ENCODE assay signal across 22 mouse cellular contexts in the genomic region with DNA sequence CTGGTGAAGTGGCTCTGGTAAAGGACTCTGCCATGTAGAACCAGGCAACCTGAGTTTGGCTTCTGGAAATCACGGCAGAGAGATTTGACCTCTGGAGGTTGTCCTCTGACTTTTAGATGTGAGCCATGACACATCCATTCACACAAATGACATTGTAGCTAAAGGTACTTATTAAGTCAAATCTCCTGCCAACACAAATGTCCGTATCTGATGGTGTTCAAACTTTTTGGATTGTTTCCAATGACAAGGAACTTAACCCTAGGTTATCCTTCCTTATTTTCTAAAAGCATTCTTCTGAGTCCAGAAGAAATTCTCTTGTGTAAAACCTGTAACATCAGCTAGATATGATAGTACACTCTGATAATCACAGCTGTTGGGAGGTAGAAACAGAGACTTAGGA. TPM values are rescaled to one million over a fixed set of nuclear protein-coding genes. Genes with fewer than 3 reads are reported as not detected.
DNase-seq lines count a peak whose midpoint lies in the region; ATAC-seq and TF ChIP-seq lines count a peak whose summit lies in the region.
"Had no signal": no experiment of that assay in that cellular context is flagged by ENCODE, and none has a peak within 500 bp of the region (broad histone marks: within the 10 kb centered on the region; RNA-seq: fewer than 3 reads in every experiment).

No protein-coding gene starts in this region.

- TF ChIP-seq CTCF in left cerebral cortex, adult 2 months (IDR thresholded peaks at IDR 0.05): no peak
- TF ChIP-seq CTCF in MEL (IDR thresholded peaks at IDR 0.05 in 2 of 3, conservative IDR thresholded peaks at IDR 0.05 in 1 of 3; ENCODE audit: control insufficient read depth in 1 of 3, insufficient read depth in 1 of 3, low read depth in 2 of 3, low read length in 3 of 3, poor library complexity in 1 of 3, severe bottlenecking in 1 of 3): no peak
- TF ChIP-seq CTCF in cortical plate, adult 2 months (IDR thresholded peaks at IDR 0.05; ENCODE audit: extremely low read depth, insufficient read depth, low read length): no peak
- no peak for TF ChIP-seq CTCF in small intestine, adult 2 months (IDR thresholded peaks at IDR 0.05; ENCODE audit: extremely low read depth, insufficient read length, insufficient replicate concordance, low read depth, low read length)

- no peaks in the 10 kb centered on the region for H3K27me3 ChIP-seq in MEL (ENCODE audit: control insufficient read depth in 1 of 2, insufficient read depth in 2 of 2, low read length in 2 of 2)
- H3K27me3 ChIP-seq in small intestine, adult 2 months (ENCODE audit: control insufficient read depth, insufficient read depth, low read length): no peaks in the 10 kb centered on the region
- H3K27me3 ChIP-seq in hindbrain, embryonic 12.5 days: no peaks in the 10 kb centered on the region
- no peaks in the 10 kb centered on the region for H3K27me3 ChIP-seq in limb, embryonic 10.5 days (ENCODE audit: low read depth, poor library complexity, severe bottlenecking)
- H3K27me3 ChIP-seq: CH12.LX, Patski had no signal

- WGBS in small intestine, adult 2 months: 22% methylated on average over 2 of the region's 2 CpGs
- 91% methylated on average over 2 of the region's 2 CpGs for WGBS in hindbrain, embryonic 12.5 days
- WGBS in limb, embryonic 10.5 days: 94% methylated on average over 2 of the region's 2 CpGs

- no peaks in the 10 kb centered on the region for H3K79me2 ChIP-seq in MEL (ENCODE audit: control insufficient read depth, insufficient read depth, low read length, poor library complexity)

- DNase-seq in left cerebral cortex, adult 2 months (ENCODE audit: extremely low spot score in 1 of 2, low spot score in 2 of 2): no peak
- no peak for DNase-seq in left cerebral cortex, postnatal 14 days (ENCODE audit: low spot score in 2 of 2)
- peak; percentile 70 for DNase-seq in MEL (ENCODE audit: low read depth, low spot score)
- DNase-seq in limb, embryonic 10.5 days (ENCODE audit: low spot score): no peak
- no peak for DNase-seq in thymus, postnatal 14 days
- DNase-seq: adrenal gland, adult 2 months; adrenal gland, adult 8-10 months; adrenal gland, postnatal 10 days; adrenal gland, postnatal 14 days; adrenal gland, postnatal 25 days; adrenal gland, postnatal 36 days; B cell, adult 2 months; cerebellum, adult 11 months; cerebellum, adult 11-12 months; cerebellum, adult 18-20 months had no signal

- H3K4me2 ChIP-seq in hindbrain, embryonic 12.5 days (replicated peaks): no peak overlapping the region

- no peak for TF ChIP-seq RAD21 in MEL (IDR thresholded peaks at IDR 0.05; ENCODE audit: low read depth, low read length)

- no peak overlapping the region for H3K4me3 ChIP-seq in left cerebral cortex, adult 2 months
- no peak overlapping the region for H3K4me3 ChIP-seq in MEL (ENCODE audit: control insufficient read depth in 1 of 2, insufficient read depth in 1 of 2, low read depth in 2 of 2, low read length in 2 of 2)
- no peak overlapping the region for H3K4me3 ChIP-seq in cortical plate, adult 2 months (ENCODE audit: insufficient read depth, low read length)
- no peak overlapping the region for H3K4me3 ChIP-seq in small intestine, adult 2 months (ENCODE audit: low read depth, low read length)
- no peak overlapping the region for H3K4me3 ChIP-seq in hindbrain, embryonic 12.5 days
- H3K4me3 ChIP-seq in limb, embryonic 10.5 days: no peak overlapping the region

- no peak for ATAC-seq in hindbrain, embryonic 12.5 days (ENCODE audit: low FRiP score)
- ATAC-seq: activated CD4-positive, CD25-positive, alpha-beta regulatory T cell, adult 4 months; CD4-positive, CD25-positive, alpha-beta regulatory T cell, adult 4 months; Patski had no signal

- H3K9me3 ChIP-seq in MEL (replicated peaks; ENCODE audit: insufficient read depth, low read length): no peaks in the 10 kb centered on the region
- H3K9me3 ChIP-seq in hindbrain, embryonic 12.5 days (replicated peaks): no peaks in the 10 kb centered on the region; the same call in 1 of the 2 replicates
- no peaks in the 10 kb centered on the region; the same call in 1 of the 2 replicates for H3K9me3 ChIP-seq in limb, embryonic 10.5 days (replicated peaks)

- H3K27ac ChIP-seq in left cerebral cortex, adult 2 months: peak overlapping the region; percentile 48; the same call in 1 of the 2 replicates
- peak overlapping the region; percentile 66 for H3K27ac ChIP-seq in MEL (ENCODE audit: control insufficient read depth, low read depth, low read length)
- H3K27ac ChIP-seq in cortical plate, adult 2 months (ENCODE audit: insufficient read depth, low read length): peak overlapping the region; percentile 58; the same call in 1 of the 2 replicates
- 0 out of 2 replicates have a peak overlapping the region, but pooled peaks have one; percentile 45 for H3K27ac ChIP-seq in small intestine, adult 2 months (ENCODE audit: insufficient read depth, low read depth, low read length)
- no peak overlapping the region for H3K27ac ChIP-seq in hindbrain, embryonic 12.5 days
- no peak overlapping the region for H3K27ac ChIP-seq in limb, embryonic 10.5 days

- no peak for TF ChIP-seq POLR2A in MEL (IDR thresholded peaks at IDR 0.05; ENCODE audit: control insufficient read depth in 1 of 2, insufficient read depth in 1 of 2, low read depth in 1 of 2, low read length in 2 of 2, poor library complexity in 1 of 2)
- TF ChIP-seq POLR2A in cortical plate, adult 2 months (IDR thresholded peaks at IDR 0.05; ENCODE audit: extremely low read depth, insufficient read depth, low read length): no peak
- no peak for TF ChIP-seq POLR2A in small intestine, adult 2 months (IDR thresholded peaks at IDR 0.05; ENCODE audit: low read depth, low read length)

- intact Hi-C loops in left cerebral cortex, adult 2 months (cut with DNase I): no loop called here
- intact Hi-C loops in left cerebral cortex, postnatal 14 days (cut with DNase I): no loop called here

- H3K36me3 ChIP-seq in MEL (ENCODE audit: control insufficient read depth in 1 of 2, insufficient read depth in 2 of 2, low read length in 2 of 2): peaks cover 0 to 44% of the 10 kb centered on the region in 2 experiments; a peak in 2 of 4 replicates
- peaks cover 14% of the 10 kb centered on the region for H3K36me3 ChIP-seq in small intestine, adult 2 months (ENCODE audit: control insufficient read depth, insufficient read depth, low read length)
- peaks cover 13% of the 10 kb centered on the region; the same call in 1 of the 2 replicates for H3K36me3 ChIP-seq in hindbrain, embryonic 12.5 days
- H3K36me3 ChIP-seq in limb, embryonic 10.5 days: peaks cover 22% of the 10 kb centered on the region

- no peak overlapping the region for H3K9ac ChIP-seq in MEL (ENCODE audit: control insufficient read depth, low read depth, low read length, poor library complexity, severe bottlenecking)
- no peak overlapping the region for H3K9ac ChIP-seq in hindbrain, embryonic 12.5 days

- H3K4me1 ChIP-seq in MEL (ENCODE audit: control insufficient read depth in 1 of 2, insufficient read depth in 2 of 2, low read length in 2 of 2): peaks cover 22 to 28% of the 10 kb centered on the region in 2 experiments
- H3K4me1 ChIP-seq in cortical plate, adult 2 months (ENCODE audit: control insufficient read depth, insufficient read depth, low read length): no peaks in the 10 kb centered on the region; the same call in 1 of the 2 replicates
- H3K4me1 ChIP-seq in small intestine, adult 2 months (ENCODE audit: control insufficient read depth, insufficient read depth, insufficient read length, low read length): peaks cover 19% of the 10 kb centered on the region
- peaks cover 3% of the 10 kb centered on the region; the same call in 1 of the 2 replicates for H3K4me1 ChIP-seq in hindbrain, embryonic 12.5 days
- no peaks in the 10 kb centered on the region for H3K4me1 ChIP-seq in limb, embryonic 10.5 days

- peak; percentile 67 to 73 for TF ChIP-seq EP300 in MEL (IDR thresholded peaks at IDR 0.05; ENCODE audit: low read depth in 1 of 2, low read length in 2 of 2)

TF ChIP-seq in MEL, 35 proteins besides CTCF, POLR2A, EP300 and RAD21:
- TF ChIP-seq ETS1 (IDR thresholded peaks at IDR 0.05; ENCODE audit: low read depth, low read length) (peak; percentile 77), MYC (IDR thresholded peaks at IDR 0.05; ENCODE audit: low read depth, low read length) (0 out of 2 replicates have a peak, but pooled peaks have one; percentile 42), GATA1 (IDR thresholded peaks at IDR 0.05; ENCODE audit: low read depth, low read length) (peak; percentile 77), RCOR1 (IDR thresholded peaks at IDR 0.05; ENCODE audit: low read depth, low read length) (peak; percentile 51; the same call in 1 of the 2 replicates), CHD2 (IDR thresholded peaks at IDR 0.05; ENCODE audit: low read length) (no peak), TCF12 (IDR thresholded peaks at IDR 0.05; ENCODE audit: low read depth, low read length) (peak; percentile 55; the same call in 1 of the 2 replicates), MAZ (IDR thresholded peaks at IDR 0.05; ENCODE audit: low read depth, low read length) (no peak)

RNA-seq across cellular contexts. Expression of a gene that starts 13.9 kb away (rescaled TPM):
- total RNA-seq in left cerebral cortex, adult 2 months (2021): 1,000 to 10,000 TPM; 2,238 to 2,247 TPM
- total RNA-seq in left cerebral cortex, postnatal 14 days (2021): 1,000 to 10,000 TPM; 2,240 to 2,371 TPM
- 602 and 651 TPM in 2 replicates for total RNA-seq in MEL (2012; rRNA removed)
- polyA plus RNA-seq in MEL (2012; ENCODE audit: insufficient read depth in 1 of 2, insufficient read length in 2 of 2, low read depth in 1 of 2, low replicate concordance in 2 of 2, missing spikeins in 1 of 2): 1,000 to 10,000 TPM in 1 of 2 experiments, 100 to 1,000 TPM in 1; 524 to 3,339 TPM
- polyA plus RNA-seq in cortical plate, adult 2 months (2012; rRNA removed): 1,823 and 1,842 TPM in 2 replicates
- 630 and 1,469 TPM in 2 replicates for polyA plus RNA-seq in small intestine, adult 2 months (2012; rRNA removed)
- 1,638 and 1,690 TPM in 2 replicates for polyA plus RNA-seq in hindbrain, embryonic 12.5 days (2016; fragmentation: Nextera tagmentation; extraction: Ambion mirVana)
- polyA plus RNA-seq in limb, embryonic 10.5 days (2016; fragmentation: Nextera tagmentation; extraction: Ambion mirVana): 1,121 and 1,290 TPM in 2 replicates

RNA-seq across cellular contexts. Expression of a gene that starts 53.7 kb away (rescaled TPM):
- total RNA-seq in left cerebral cortex, adult 2 months (2021): 10 to 100 TPM; 17.3 to 21.9 TPM
- total RNA-seq in left cerebral cortex, postnatal 14 days (2021): 10 to 100 TPM; 15.0 to 15.5 TPM
- 16.5 and 17.7 TPM in 2 replicates for total RNA-seq in MEL (2012; rRNA removed)
- 10 to 100 TPM in 1 of 2 experiments, not detected in 1; 17.2 TPM for polyA plus RNA-seq in MEL (2012; ENCODE audit: insufficient read depth in 1 of 2, insufficient read length in 2 of 2, low read depth in 1 of 2, low replicate concordance in 2 of 2, missing spikeins in 1 of 2)
- 11.8 and 12.3 TPM in 2 replicates for polyA plus RNA-seq in cortical plate, adult 2 months (2012; rRNA removed)
- 2.0 and 5.4 TPM in 2 replicates for polyA plus RNA-seq in small intestine, adult 2 months (2012; rRNA removed)
- 15.6 and 16.7 TPM in 2 replicates for polyA plus RNA-seq in hindbrain, embryonic 12.5 days (2016; fragmentation: Nextera tagmentation; extraction: Ambion mirVana)
- polyA plus RNA-seq in limb, embryonic 10.5 days (2016; fragmentation: Nextera tagmentation; extraction: Ambion mirVana): 15.5 and 16.3 TPM in 2 replicates

Comparison
In these comparisons a context has a peak if more than half of its experiments do, and no peak if none do; other contexts are left out.
1. H3K27ac ChIP-seq: peak in left cerebral cortex, adult 2 months (single experiment), MEL (single experiment), cortical plate, adult 2 months (single experiment) and small intestine, adult 2 months (single experiment); none in hindbrain, embryonic 12.5 days (single experiment) and limb, embryonic 10.5 days (single experiment).